Mouse (Mus musculus) thymus, postnatal 0 days (tissue): ENCODE measurements around the gene Hist1h3d. TPM values are rescaled to one million over a fixed set of nuclear protein-coding genes. Genes with fewer than 3 reads are reported as not detected.

Source experiments
- DNase-seq: peaks from one replicate; pipeline ENCODE4 v3.0.0-alpha.2; 2015; ENCODE audit warnings: low spot score
- microRNA-seq: library from miRNA; unstranded; fragments of <30 nt; microRNA quantifications from one replicate; pipeline ENCODE4, GENCODE M21; 2016; ENCODE audit warnings: borderline number of aligned reads
- polyA plus RNA-seq: library from polyadenylated mRNA; unstranded; fragments of >200 nt; fragmentation: Nextera tagmentation; extraction: Ambion mirVana; gene quantifications from 2 replicates; pipeline ENCODE4 v1.2.1, GENCODE M21; 2015

Gene Hist1h3d
- polyA plus RNA-seq, 1 experiment from 2014 or later, result 13.3 TPM

DNA sequence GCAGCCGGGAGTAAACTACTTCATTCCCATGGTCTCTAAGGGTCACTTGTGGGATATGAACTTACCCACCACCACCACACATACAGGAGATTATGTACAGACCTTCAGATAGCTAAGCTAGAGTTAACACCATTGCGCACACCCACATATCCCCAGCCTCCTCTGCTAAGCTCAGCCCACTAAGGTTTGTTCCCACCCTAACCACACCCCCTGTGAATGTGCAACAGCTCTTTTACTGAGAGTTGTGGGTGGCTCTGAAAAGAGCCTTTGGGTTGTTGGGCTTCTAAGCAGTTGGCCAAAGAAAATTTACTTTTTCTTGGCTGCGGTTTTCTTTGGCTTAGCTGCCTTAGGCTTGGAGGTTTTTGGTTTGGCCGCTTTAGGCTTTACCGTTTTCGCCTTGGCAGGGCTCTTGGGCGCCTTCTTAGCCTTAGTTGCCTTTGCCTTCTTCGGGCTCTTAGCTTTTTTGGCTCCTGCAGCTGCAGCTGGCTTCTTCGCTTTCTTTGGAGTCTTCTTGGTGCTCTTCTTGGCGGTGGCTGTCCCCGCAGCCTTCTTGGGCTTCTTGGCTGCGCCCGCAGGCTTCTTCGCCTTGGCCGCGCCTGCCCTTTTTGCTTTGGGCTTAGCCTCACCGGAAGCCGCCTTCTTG is 46.1 kb downstream of the Hist1h3d start:
- peak; percentile 86 for DNase-seq

DNA sequence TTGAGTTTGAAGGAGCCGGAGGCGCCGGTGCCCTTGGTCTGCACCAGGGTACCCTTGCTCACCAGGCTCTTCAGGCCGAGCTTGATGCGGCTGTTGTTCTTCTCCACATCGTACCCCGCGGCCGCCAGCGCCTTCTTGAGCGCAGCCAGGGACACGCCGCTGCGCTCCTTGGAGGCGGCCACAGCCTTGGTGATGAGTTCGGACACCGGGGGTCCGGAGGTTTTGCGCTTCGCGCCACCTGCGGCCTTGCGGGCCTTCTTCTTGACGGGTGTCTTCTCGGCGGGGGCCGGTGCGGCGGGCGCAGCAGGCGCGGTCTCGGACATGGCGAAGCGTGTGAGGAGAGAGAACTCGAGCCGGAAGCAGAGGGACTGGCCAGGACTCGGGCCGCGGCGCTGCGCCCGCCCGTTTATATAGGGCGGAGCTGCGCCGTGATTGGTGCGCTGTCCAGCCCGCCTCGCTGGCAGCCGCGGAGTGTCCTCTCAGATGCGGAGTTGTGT is 46.7 kb downstream of the Hist1h3d start, which contains the start of gene Hist1h1e:
Gene Hist1h1e (minus strand): TSS at position 384 of the 497 bp plus-strand sequence.
- DNase-seq, result peak; percentile 85

DNA sequence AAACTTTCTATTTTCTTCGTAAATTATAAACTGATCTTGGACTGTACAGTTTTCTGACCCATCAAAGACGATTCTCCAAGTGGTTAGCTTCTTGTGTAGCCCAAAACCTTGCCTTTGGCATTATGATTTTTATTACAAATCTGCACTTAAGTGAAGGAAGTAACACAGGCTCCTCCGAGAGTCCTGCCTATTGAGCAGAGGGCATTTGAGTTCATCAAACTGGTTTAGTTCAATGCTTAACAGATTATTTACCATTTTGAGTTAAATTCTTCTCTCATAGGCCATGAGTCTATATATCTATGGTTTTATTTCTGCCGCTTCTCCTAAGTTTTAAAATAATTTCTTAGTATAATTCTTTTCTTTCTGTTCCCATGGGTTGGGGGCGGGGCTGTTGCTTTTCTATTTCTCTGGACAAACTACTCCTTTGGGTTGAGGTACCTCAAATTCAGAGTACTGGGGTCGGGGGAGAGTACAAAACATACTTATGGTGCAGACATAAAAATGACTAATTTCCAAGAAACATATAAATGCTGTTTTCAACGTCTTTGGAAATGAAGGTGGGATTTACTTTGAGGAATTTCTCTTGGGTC is 47.4 kb downstream of the Hist1h3d start:
- no peak for DNase-seq

Small RNA genes within 50 kb of the gene (microRNA-seq; reads per million reads assigned to microRNA genes)
- gene Gm44297 (not detected), gene Gm44359 (not detected), gene Gm44394 (not detected)

Other genes starting within 250 kb of the Hist1h3d start
- gene Zfp322a, start 206.6 kb upstream of the Hist1h3d start, polyA plus RNA-seq, result 33.0 and 34.5 TPM in 2 replicates
- 13.8 and 15.1 TPM in 2 replicates for gene Abt1, start 151.9 kb upstream of the Hist1h3d start, polyA plus RNA-seq
- 0.17 and 0.27 TPM in 2 replicates for gene Btn1a1, start 109.9 kb upstream of the Hist1h3d start, polyA plus RNA-seq
- 0.65 and 0.85 TPM in 2 replicates for gene Btn2a2, start 86.9 kb upstream of the Hist1h3d start, polyA plus RNA-seq
- gene Hist1h4h, start 44.7 kb upstream of the Hist1h3d start, polyA plus RNA-seq, result 24.2 and 31.5 TPM in 2 replicates
- gene Hist1h2af, start 41.9 kb upstream of the Hist1h3d start, polyA plus RNA-seq, result 32.3 and 49.5 TPM in 2 replicates
- gene Hist1h3g, start 40.3 kb upstream of the Hist1h3d start, polyA plus RNA-seq, result 27.6 and 43.7 TPM in 2 replicates
- gene Hist1h2bh, start 32.4 kb upstream of the Hist1h3d start, polyA plus RNA-seq, result 1.6 and 1.9 TPM in 2 replicates
- gene Hist1h3f, start 31.7 kb upstream of the Hist1h3d start, polyA plus RNA-seq, result 4.8 and 9.0 TPM in 2 replicates
- gene Hist1h4f, start 24.1 kb upstream of the Hist1h3d start, polyA plus RNA-seq, result 8.9 and 17.7 TPM in 2 replicates
- gene Hist1h1d, start 22.5 kb upstream of the Hist1h3d start, polyA plus RNA-seq, result 1.1 and 1.3 TPM in 2 replicates
- gene Hist1h3e, start 13.4 kb upstream of the Hist1h3d start, polyA plus RNA-seq, result 16.5 and 20.8 TPM in 2 replicates
- 198 and 214 TPM in 2 replicates for gene Hist1h2ae, start 4.5 kb upstream of the Hist1h3d start, polyA plus RNA-seq
- 32.3 and 46.0 TPM in 2 replicates for gene Hist1h2bg, start 4.4 kb upstream of the Hist1h3d start, polyA plus RNA-seq
- gene Hist1h2bf, start 1.6 kb upstream of the Hist1h3d start, polyA plus RNA-seq, result 22.7 and 39.0 TPM in 2 replicates
- gene Hist1h2ad, start 1.4 kb upstream of the Hist1h3d start, polyA plus RNA-seq, result 7.2 and 11.3 TPM in 2 replicates
- 273 and 292 TPM in 2 replicates for gene Hist1h4d, start 5.8 kb downstream of the Hist1h3d start, polyA plus RNA-seq
- gene Hist1h2be, start 45.4 kb downstream of the Hist1h3d start, polyA plus RNA-seq, result 1.5 and 2.5 TPM in 2 replicates
- gene Hist1h1e, start 46.8 kb downstream of the Hist1h3d start, polyA plus RNA-seq, result 33.4 and 35.1 TPM in 2 replicates
- 1.6 and 2.0 TPM in 2 replicates for gene Hist1h2ac, start 108.2 kb downstream of the Hist1h3d start, polyA plus RNA-seq
- 61.5 and 62.8 TPM in 2 replicates for gene Hist1h2bc, start 108.4 kb downstream of the Hist1h3d start, polyA plus RNA-seq
- gene Hist1h1t, start 120.1 kb downstream of the Hist1h3d start, polyA plus RNA-seq, result not detected in 2 replicates
- 22.4 and 29.5 TPM in 2 replicates for gene Hist1h4c, start 122.7 kb downstream of the Hist1h3d start, polyA plus RNA-seq
- gene Hfe, start 135.1 kb downstream of the Hist1h3d start, polyA plus RNA-seq, result 9.4 and 9.7 TPM in 2 replicates
- 37.5 and 44.7 TPM in 2 replicates for gene Hist1h1c, start 163.0 kb downstream of the Hist1h3d start, polyA plus RNA-seq
- 32.0 and 33.1 TPM in 2 replicates for gene Hist1h3c, start 169.8 kb downstream of the Hist1h3d start, polyA plus RNA-seq
- 10.8 and 12.6 TPM in 2 replicates for gene Hist1h2bb, start 171.0 kb downstream of the Hist1h3d start, polyA plus RNA-seq
- gene Hist1h2ab, start 175.4 kb downstream of the Hist1h3d start, polyA plus RNA-seq, result 144 and 155 TPM in 2 replicates
- gene Hist1h3b, start 176.5 kb downstream of the Hist1h3d start, polyA plus RNA-seq, result 45.8 and 78.0 TPM in 2 replicates
- 15.5 and 15.6 TPM in 2 replicates for gene Hist1h4b, start 181.2 kb downstream of the Hist1h3d start, polyA plus RNA-seq
- gene Hist1h4a, start 185.5 kb downstream of the Hist1h3d start, polyA plus RNA-seq, result 1.4 and 3.5 TPM in 2 replicates
- gene Hist1h3a, start 186.6 kb downstream of the Hist1h3d start, polyA plus RNA-seq, result 42.0 and 56.6 TPM in 2 replicates
- gene Hist1h1a, start 187.9 kb downstream of the Hist1h3d start, polyA plus RNA-seq, result 15.8 and 27.4 TPM in 2 replicates
- gene Trim38, start 194.2 kb downstream of the Hist1h3d start, polyA plus RNA-seq, result not detected in 2 replicates
- gene Slc17a2, start 231.2 kb downstream of the Hist1h3d start, polyA plus RNA-seq, result 0.04 TPM in 1 of 2 replicates, not detected in the other